Mouse (Mus musculus) brain, adult 2 months (tissue): ENCODE results near the gene Ak4.

ENCODE experiments used
- DNase-seq: peaks from one replicate; pipeline ENCODE4 v3.0.0; 2011; ENCODE audit warnings: low read depth, low spot score

Ak4 gene

GRCm38 (mm10) chr4:101458341-101458740 is 39.3 kb downstream of the Ak4 start:
- peak; percentile 88 for DNase-seq

GRCm38 (mm10) chr4:101459358-101459757 is 40.3 kb downstream of the Ak4 start:
- DNase-seq, result peak; percentile 53

- DNase-seq, result no peak
Measured at GRCm38 (mm10) chr4:101460114-101460513, 41.0 kb downstream of the Ak4 start.

GRCm38 (mm10) chr4:101462065-101462464 is 43.0 kb downstream of the Ak4 start:
- no peak for DNase-seq

- peak; percentile 42 for DNase-seq
Measured at GRCm38 (mm10) chr4:101466264-101466663, 47.2 kb downstream of the Ak4 start.

- peak; percentile 56 for DNase-seq
Measured at GRCm38 (mm10) chr4:101469242-101469641, 50.2 kb downstream of the Ak4 start.

- peak; percentile 68 for DNase-seq
Measured at GRCm38 (mm10) chr4:101470543-101470942, 51.5 kb downstream of the Ak4 start.

- DNase-seq, result peak; percentile 79
Measured at GRCm38 (mm10) chr4:101472767-101473166, 53.7 kb downstream of the Ak4 start.

- no peak for DNase-seq
Measured at GRCm38 (mm10) chr4:101490320-101490917, 71.3 kb downstream of the Ak4 start.

GRCm38 (mm10) chr4:101491704-101492103 is 72.6 kb downstream of the Ak4 start:
- no peak for DNase-seq

- DNase-seq, result no peak
Measured at GRCm38 (mm10) chr4:101493611-101494197, 74.6 kb downstream of the Ak4 start.

- no peak for DNase-seq
Measured at GRCm38 (mm10) chr4:101496188-101496533, 77.1 kb downstream of the Ak4 start.

- DNase-seq, result peak; percentile 31
Measured at GRCm38 (mm10) chr4:101496534-101497237, 77.6 kb downstream of the Ak4 start, which contains the start of gene Dnajc6. TSS of gene Dnajc6 (plus strand) at chr4:101496648.

GRCm38 (mm10) chr4:101497336-101497735 is 78.3 kb downstream of the Ak4 start:
- peak; percentile 56 for DNase-seq

- no peak for DNase-seq
Measured at GRCm38 (mm10) chr4:101504470-101505007, 85.5 kb downstream of the Ak4 start.

- no peak for DNase-seq
Measured at GRCm38 (mm10) chr4:101505966-101506365, 86.9 kb downstream of the Ak4 start.

GRCm38 (mm10) chr4:101506372-101506771 is 87.3 kb downstream of the Ak4 start:
- no peak for DNase-seq

GRCm38 (mm10) chr4:101507571-101508422 is 88.7 kb downstream of the Ak4 start:
- DNase-seq, result peak; percentile 96

GRCm38 (mm10) chr4:101508431-101508830 is 89.4 kb downstream of the Ak4 start:
- peak; percentile 63 for DNase-seq

GRCm38 (mm10) chr4:101508851-101509577 is 89.9 kb downstream of the Ak4 start:
- DNase-seq, result peak; percentile 83
